Mouse (Mus musculus) cerebellum, adult 11-12 months (tissue): ENCODE measurements around the gene Timm17b.
A peak's percentile ranks its signal among the peaks of the same experiment; 100 is the strongest.
"Not testable (repeated sequence)": the region's sequence is repeated elsewhere in the genome, so short reads cannot be mapped to it uniquely, and the experiment has no call there.

ENCODE experiments used
- DNase-seq: peaks from one replicate; pipeline ENCODE4 v3.0.0; 2022

Gene Timm17b

DNA sequence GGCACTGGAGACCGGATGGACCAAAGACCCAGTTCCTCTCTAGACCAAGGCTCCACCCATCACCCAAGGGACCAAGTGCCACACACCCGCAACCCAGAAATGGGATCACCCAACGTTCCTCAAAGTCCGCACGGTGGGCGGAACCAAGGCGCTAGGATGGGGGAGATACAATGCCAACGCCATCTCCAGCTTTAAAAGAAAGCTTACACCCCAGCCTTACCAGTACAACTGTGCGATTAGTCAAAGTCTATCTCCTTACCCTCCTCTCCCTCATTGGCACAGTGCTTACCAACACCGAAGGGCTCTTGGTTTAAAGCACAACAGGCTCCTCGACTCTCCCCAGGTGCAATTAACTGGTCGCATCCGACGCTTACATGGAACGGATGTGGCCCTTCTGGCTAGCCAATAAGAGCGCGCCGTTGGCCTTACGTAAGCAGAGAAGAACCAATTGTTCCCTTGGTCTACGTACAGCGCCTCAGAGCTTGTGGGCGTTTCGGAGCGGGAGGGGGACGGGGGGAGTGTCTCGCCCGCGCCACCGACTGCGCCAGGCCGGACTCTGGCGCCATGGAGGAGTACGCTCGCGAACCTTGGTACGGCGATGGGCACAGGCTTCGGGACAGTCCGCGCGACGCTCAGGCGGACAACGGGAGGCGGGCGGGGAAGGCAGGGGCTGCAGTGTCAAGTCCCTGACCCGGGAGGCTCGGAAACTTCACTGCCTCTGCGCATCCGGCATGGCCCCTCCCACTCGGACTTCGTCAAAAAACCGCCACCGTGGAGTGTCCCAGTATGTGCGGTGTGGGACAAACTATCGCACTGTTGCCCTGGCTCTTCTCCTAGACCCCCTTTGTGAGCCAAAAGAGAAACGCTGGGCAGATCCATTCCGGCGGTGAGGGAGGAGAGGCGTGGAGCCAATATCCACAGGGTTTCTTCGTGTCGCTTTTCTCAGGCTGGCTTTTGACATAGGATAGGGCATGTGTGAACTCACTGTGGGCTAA is at the start of gene Timm17b, which contains the start of gene Pqbp1:
Gene Timm17b, plus strand, starts transcription at position 478 of the 995 bp plus-strand sequence.
Gene Pqbp1, minus strand, starts transcription at position 390 of the 995 bp plus-strand sequence.
- peak; percentile 93 for DNase-seq

DNA sequence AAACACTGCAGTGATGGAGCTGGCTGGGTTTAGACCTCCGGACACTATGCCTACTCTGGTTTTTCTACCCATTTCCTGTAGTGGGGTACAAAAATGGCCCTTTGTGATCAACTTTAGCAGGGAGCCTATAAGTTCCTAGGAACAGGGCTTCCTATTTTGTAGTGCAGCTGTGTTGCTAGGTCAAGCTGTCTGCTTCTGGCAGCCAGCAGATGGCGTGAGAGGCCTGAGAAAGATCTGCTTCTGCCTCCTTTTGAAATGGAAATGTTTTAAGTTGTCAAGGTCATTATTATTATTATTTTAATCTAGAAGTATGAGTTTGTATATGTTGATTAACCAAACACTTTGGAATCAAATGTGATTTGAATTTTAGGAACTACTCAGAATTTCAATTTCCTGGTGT is 44.6 kb upstream of the Timm17b start:
- no peak for DNase-seq

DNA sequence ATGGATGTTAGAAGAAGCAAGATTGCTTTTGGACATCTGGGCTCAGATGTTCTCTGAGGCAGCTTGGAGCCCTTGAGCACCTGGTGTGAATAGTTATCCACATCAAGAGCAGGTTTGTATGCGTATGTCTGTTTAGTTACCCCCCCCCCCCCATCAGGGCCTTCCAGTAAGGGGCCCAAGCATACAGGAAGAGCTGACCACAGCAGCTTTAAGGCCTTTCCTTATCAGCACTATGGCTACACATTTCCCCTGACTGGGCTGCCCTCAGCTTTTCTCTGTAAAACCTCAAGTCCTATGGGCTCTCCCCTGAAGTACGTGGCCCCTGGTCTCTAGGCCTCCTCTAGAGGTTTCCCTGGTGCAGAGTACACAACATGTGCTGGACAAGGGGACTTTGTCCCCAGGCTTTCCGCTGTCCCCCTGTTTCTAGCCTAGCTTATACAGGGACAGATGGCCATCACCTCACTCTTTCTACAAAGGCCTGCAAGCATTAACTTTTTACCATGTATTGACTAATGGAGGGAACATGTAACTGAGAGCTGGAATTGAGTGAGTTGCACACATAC is 39.9 kb upstream of the Timm17b start:
- DNase-seq = no peak

DNA sequence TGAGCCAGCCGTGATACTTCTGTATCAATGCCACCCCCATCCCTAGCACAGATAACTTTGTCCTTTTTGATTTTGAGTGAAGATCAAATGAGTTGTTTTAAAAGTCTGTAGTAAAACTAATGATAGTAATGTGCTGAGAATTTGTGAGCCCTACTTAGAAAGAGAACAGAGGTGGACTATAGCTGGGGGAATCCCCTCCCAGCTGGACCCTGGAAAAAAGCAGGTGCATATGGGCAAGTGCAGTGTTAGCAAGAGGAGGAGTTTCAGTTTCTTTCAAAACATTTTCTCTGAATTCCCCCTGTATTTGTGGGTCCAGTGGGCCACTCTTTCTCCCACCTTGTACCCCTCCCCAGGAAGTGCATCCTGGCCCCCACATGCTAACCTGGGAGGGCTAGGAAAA is 36.0 kb upstream of the Timm17b start:
- DNase-seq = no peak

DNA sequence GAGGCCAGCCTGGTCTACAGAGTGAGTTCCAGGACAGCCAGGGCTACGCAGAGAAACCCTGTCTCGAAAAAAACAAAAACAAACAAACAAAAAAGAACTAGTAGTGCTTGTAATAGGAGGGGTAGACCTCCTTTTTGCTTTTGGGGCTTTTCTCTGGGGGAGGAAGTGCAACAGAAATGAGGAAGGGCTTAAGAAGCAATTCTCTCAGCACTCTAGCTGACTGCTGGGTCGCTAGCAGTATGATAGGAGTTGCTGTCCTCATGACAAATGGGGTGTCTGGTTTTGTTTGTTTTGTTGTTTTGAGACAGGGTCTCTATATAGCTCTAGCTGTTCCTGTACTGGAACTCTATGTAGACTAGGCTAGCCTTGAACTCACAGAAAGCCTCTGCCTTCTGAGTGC is 34.6 kb upstream of the Timm17b start:
- DNase-seq = no peak

DNA sequence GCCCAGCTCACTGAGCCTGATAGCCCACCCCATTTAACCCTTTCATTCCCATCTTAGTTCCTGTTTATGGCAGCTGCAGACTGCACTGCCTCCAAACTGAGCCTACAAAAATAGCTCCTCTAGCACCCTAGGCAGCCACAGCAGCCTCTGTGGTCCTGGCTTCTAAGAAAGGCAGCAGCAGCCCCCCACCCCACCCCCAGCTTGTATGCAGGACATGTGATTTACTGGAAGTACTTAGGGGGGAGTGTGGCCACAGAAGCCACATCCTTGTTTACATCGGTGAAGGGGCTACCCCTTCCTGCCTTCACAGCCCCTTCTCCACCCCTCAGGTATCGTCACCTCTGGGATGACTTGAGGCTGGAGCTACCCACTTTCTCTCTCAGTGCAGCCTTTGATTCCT is 33.8 kb upstream of the Timm17b start:
- no peak for DNase-seq

DNA sequence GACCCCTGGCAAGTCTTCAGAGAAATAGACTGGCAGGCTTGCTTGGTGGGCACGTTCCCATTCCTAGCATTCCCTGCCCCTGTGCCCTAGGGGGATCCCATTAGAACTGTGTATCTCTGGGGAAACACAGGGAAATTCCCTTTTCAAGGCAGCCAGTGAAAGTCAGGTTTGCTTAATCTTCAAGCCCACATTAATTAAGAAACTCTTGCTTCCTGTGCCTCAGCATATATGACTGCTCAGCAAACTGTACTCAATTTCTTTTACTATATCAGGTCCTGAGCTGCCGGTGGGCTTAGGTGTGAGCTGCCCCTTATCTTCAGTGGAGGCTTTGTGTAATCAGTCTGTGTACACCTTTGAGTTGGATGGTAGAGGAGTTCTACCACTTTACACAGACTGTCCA is 33.4 kb upstream of the Timm17b start:
- DNase-seq = no peak

DNA sequence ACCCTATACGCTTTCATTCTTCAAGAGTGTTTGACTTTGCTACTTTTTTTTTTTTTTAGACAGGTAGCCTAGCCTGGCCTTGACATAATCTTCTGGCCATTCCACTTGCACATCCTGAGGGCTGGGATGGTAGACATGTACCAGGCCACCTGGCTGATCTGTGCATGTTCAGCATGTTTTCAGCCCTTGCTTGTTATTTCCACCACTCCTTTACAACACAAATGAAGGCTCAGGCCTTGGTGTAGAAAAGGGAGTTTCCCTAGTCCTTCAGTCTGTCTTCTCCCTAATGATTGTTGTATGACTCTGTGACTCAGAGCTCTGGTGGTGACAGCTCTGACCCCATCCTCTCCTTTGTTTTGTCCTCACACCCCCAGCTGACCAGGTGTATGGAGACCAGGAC is 32.0 kb upstream of the Timm17b start:
- no peak for DNase-seq

DNA sequence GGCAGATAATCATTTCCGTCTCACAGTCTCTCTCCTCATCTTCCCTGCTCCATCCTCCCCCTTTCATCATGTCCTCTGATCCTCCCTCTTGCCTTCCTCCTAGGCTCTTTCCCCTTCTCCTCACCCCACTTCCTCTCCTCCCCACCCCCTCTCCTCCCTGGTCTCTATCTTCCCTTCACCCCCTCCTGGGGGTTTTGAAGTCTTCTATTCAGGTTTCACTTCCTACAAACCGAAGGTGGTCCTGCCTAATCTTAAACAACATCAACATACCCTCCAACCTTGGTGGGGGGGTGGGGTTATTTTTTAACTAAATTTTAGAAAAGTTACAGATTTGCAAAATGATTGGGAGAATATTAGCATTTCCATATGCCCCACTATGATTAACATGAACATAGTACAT is 30.7 kb upstream of the Timm17b start:
- no peak for DNase-seq

DNA sequence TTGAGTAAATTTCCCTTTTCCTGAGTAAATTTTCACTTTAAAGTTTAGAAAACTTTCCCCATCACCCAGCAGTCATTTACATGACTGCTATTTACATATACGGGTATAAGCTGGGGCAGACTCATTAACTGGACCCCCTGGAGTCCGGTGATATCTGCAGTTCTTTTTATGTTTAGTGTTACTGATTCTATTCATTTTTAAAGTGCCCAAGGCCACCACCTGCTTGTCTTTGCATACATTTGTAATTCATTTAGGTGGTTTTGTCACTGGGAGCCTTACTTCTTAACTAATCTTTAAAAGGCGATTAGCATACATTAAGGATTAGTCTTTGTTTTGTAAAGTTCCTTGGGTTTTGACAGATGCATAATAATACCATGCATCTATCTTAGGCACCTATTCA is 29.3 kb upstream of the Timm17b start:
- no peak for DNase-seq

DNA sequence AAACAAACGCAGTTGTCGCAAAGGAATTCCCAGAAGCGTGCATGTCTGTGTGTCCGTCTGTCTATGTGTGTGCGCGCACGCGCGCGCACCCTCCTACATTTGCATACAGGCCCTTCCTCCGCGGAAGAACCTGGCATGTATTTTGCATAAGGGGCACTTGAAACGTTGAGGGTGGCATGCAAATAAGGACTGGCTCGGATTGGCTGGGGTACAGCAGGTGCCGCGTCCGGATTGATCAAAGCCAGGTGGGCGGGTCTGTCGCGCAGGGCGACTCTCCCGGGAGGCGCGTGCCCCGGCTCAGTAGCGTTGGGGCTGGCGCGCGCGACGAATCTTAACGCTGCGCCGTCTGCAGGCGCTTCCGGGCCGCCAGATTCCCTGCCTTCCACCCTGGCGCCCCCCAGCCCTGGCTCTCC is 21.1 kb upstream of the Timm17b start, which contains the start of gene Pim2:
Gene Pim2, plus strand, starts transcription at position 256 of the 413 bp plus-strand sequence.
- peak; percentile 94 for DNase-seq

DNA sequence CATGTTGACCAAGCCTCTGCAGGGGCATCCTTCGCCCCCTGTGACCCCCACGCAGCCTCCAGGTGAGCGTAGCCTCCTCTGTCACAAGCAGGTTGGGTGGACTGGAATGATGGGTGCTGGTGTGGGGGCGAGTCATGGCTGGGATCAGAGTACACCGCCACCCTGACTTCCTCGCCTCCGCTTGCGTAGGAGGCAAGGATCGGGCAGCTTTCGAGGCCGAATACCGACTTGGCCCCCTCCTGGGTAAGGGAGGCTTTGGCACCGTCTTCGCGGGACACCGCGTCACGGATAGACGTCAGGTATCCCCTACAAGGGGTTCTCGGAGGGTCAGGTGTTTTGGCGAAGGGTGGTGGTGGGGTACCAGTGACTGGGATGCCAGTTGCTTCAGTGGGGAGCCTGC is 20.7 kb upstream of the Timm17b start:
- DNase-seq = peak; percentile 70

DNA sequence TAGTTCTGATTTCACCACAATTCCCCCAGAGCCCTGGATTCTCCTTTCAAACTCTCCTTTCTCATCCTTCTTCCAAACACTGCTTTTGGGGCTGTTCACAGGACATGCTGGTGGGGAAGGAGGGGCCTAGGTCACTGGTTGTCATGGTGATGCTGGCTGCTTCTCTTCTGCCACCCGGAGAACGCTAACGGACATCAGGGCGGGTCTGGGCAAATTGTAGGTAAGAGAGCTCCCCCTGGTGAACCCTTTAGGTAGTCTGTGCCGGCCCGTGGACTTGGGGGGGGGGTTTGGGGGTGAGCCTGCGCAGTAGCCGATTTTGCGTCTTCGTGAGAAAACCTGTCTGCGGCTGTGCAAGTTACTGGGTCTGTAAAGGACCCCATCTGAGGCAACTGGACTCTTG is 19.3 kb upstream of the Timm17b start:
- DNase-seq = peak; percentile 85

DNA sequence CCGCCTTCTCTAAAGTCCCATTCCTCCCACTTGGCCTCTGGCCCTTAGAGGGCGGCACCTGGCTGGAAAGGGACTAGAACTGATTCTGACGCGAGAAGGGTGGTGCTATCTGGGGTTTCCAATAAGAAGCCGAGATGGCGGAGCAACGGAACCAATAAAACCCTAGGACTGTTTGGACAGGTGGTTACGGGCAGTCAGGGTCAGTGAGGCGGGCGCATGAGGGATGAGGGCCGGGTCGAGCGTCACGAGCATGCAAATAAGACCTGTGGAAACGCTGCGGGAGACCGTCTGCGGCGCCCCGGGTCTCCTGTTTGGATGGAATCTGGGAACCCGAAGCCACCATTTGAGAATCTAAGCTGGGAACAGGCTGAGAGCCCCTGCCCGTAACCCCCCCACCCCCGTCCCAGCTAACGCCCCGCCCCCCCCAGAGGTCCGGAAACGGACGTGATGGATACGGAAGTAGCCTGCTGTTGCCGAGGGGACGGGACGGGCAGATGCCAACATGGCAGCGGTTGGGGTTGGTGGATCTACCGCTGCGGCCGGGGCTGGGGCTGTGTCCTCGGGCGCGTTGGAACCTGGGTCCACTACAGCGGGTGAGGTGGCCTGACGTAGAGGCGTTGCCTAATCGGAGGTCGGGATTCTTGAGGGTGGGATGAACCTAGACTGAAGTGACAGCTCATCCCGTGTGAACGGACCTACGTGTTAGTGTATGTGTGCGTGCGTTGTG is 15.2 kb upstream of the Timm17b start, which contains the start of gene Slc35a2:
Gene Slc35a2, plus strand, starts transcription at position 188 of the 727 bp plus-strand sequence.
- peak; percentile 90 for DNase-seq

DNA sequence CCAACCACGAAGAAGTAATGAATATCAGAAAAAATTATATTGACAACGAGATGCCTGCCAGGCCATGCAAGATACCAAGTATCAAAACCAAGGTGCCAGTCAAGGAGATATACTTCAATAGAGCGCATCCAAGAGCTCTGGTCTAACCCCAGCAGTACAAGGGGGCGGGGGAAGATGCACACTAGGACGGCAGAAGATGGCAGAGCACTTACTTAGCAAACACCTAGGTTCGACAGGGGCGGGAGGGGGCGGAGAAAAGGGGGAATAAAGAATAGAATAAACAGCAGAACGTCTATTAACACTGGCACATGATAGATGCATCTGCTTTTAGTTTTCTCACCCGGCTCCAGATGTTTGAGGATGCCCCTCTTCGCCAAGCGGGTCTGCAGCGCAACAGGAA is 946 bp upstream of the Timm17b start:
- DNase-seq = no peak

DNA sequence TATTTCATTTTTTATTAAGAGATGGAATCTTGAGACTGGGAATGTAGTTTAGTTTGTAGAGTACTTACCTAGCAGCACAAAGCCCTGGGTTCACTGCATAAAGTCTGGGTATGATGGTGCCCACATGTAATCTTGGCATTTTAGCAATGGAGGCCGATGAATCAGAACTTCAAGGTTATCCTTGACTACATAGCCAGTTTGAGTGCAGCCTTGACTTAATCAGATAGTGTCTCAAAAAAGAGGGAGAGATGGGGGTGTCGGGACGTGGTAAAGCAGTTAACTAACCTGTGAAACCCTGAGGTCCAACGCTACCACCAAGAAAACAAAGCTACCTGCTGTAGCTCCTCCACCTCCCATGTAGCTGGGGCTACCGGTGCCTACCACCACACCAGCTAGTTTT is 5.3 kb downstream of the Timm17b start:
- DNase-seq = no peak

DNA sequence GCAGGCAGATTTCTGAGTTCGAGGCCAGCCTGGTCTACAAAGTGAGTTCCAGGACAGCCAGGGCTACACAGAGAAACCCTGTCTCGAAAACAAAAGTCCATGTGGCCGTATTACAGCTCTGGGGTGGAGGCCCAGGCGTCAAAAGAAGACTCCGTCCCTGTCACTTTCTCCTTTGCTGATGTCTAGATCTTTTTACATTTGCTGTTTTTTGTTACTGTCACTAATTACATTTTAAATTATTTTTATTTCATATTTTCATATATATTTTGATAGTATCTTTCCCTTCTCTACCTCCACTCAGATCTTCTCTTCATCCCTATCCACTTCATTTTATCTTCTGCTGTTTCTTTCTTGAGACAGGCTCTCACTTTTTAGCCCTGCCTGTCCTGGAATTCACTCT is 8.6 kb downstream of the Timm17b start, which contains the start of gene Gm10491:
Gene Gm10491, minus strand, starts transcription at position 101 of the 400 bp plus-strand sequence.
- no peak for DNase-seq

DNA sequence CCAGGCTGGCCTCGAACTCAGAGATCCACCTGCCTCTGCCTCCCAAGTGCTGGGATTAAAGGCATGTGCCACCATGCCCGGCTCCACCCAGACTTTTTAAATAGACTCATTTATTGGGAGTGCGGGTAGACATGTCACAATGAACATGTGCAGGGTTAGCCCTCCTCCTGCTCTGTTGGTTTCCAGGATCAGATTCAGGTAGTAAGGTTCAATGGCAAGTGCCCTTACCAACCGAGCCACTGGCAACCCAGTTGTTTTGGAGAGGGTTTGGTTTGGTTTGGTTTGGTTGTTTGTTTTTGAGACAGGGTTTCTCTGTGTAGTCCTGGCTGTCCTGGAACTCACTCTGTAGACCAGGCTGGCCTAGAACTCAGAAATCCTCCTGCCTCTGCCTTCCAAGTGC is 10.1 kb downstream of the Timm17b start, which contains the start of gene Gm10490:
Gene Gm10490, plus strand, starts transcription at position 301 of the 400 bp plus-strand sequence.
- not testable (repeated sequence) for DNase-seq

DNA sequence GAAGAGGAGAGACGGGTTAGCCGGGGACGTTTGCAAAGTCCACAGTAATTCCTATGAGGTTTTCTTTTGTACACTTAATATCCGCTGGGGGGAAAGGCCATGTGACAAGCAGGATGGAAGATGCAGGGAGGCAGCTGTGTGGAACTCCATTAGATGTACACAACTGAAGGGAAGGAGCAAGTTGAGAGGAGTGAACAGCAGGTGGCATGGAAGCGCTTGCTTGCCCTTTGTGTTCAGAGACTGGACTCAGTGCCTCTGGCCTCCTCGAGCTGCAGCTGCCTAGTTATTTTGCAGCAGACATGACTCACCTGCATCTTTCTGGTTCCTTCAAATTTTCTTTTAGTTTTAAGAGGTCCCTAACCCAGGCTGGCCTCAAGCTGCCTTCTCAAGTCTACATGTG is 11.3 kb downstream of the Timm17b start:
- DNase-seq = no peak

DNA sequence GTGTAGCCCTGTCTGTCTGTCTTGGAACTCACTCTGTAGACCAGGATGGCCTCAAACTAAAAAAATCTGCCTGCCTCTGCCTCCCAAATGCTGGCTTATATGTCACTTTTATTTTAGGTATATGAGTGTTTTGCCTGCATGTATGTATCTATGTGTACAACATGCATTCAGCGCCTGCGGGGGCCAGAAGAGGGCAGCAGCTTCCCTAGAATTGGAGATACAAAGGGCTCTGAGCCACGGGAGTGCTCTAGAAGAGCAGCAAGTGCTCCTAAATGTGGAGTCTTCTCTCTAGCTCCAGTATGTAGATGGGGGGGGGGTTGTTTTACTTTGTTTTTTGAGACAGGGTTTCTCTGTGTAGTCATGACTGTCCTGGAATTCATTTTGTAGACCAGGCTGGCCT is 16.5 kb downstream of the Timm17b start:
- DNase-seq = not testable (repeated sequence)

DNA sequence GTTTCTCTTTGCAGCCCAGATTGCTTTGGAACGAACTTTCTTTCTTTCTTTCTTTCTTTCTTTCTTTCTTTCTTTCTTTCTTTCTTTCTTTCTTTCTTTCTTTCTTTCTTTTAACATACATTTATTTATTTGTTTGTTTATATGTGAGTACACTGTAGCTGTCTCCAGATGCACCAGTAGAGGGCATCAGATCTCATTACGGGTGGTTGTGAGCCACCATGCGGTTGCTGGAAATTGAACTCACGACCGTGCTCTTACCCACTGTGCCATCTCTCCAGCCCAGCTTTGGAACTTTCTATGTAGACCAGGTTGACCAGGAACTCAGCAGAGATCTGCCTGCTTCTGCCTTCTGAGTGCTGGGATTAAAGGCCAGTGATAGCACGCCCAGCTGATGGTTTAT is 18.8 kb downstream of the Timm17b start:
- DNase-seq = not testable (repeated sequence)

DNA sequence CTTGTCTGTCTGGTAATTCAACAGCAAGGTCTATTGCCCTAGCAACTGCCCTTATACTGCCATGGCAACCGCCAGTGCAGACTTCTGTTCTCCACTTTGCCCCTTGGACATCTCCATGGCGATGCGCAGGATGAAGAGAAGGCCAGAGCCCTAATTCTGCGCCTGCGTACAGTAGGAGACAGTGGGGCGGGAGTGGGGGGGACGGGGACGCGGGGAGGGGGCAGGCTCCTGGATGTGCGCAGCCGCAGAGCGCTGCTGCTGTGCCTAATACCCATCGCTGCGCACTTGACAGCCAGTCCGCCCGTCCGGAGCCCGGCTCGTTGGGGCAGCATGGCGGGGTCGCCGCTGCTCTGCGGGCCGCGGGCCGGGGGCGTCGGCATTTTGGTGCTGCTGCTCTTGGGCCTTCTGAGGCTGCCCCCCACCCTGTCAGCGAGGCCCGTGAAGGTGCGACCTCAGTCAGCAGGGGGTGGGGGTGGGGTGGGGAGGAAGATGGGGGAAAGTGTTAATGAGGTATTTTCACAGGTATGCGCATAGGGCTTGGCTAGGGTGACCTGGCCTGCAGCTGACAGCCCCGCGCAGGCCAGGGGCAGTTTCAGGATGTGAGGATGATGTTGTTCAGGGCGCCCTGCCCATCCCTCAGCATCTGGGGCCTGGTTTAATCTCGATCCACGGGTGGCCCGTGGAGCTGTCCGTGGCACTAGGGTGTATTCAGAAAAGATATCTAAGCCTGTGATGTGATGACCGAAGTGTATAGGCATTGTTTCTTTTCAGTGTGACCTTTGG is 20.6 kb downstream of the Timm17b start, which contains the start of gene Pcsk1n:
Gene Pcsk1n, plus strand, starts transcription at position 222 of the 783 bp plus-strand sequence.
- DNase-seq = peak; percentile 69
